Mouse (Mus musculus) bone marrow macrophage, adult 2 months (primary cell): ENCODE data around the gene Itgam.

Source experiments
- CTCF ChIP-seq: IDR thresholded peaks from 2 replicates; pipeline ENCODE4 v1.5.1; 2012; ENCODE audit warnings: low read depth, mild to moderate bottlenecking, low read length, moderate library complexity
- POLR2A ChIP-seq: IDR thresholded peaks from 2 replicates; pipeline ENCODE4 v1.6.1; 2012; ENCODE audit warnings: mild to moderate bottlenecking, low read depth, low read length, borderline replicate concordance

- TF ChIP-seq CTCF = no peak
- TF ChIP-seq POLR2A = no peak
These were observed 26.7 kb downstream of the Itgam start for GRCm38 (mm10) chr7:128089141-128089540.
